Mouse (Mus musculus): ENCODE data around the gene Plcb4. TPM values are rescaled to one million over a fixed set of nuclear protein-coding genes. Genes with fewer than 3 reads are reported as not detected.

The Plcb4 gene
- polyA plus RNA-seq, 1 experiment: 3.7 TPM

DNA sequence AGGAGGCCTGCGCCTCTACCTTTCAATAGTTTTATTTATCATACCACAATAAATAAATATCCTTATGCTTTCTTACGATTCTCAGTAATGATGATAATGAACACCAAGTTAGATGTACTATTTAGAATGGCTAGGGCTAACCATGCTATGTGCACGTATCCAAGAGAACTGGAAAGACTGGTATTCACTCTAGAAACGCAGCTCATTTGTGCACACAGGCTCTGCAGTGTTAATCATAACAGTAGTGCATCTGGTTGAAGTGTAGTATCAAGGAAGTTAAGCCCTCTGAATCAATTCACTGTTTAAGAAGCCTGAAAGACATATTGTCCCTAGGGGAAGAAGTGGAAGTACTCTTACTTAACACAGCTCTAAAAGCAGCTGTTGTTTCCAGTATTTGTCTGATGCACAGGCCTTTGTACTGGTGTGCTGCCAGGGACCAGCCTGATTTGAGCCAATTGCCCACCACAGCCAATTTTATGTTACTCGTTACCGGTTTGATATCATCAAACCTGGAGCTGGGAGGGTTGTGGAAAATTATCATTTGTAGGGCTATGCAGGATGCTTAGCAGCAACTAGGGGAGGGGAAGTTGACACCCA, 100.8 kb downstream of the Plcb4 start:
- 95% methylated on average over 6 of the region's 6 CpGs for WGBS
- no peak for TF ChIP-seq CTCF (IDR thresholded peaks at IDR 0.05; ENCODE audit: borderline replicate concordance, control insufficient read depth, extremely low read depth, insufficient read depth, low read length, poor library complexity)
- H3K4me1 ChIP-seq (replicated peaks; ENCODE audit: control insufficient read depth, insufficient read depth, low read length): no peaks in the 10 kb centered on the region
- H3K4me3 ChIP-seq (ENCODE audit: control insufficient read depth, insufficient read depth, low read length): no peak overlapping the region
- H3K27ac ChIP-seq (ENCODE audit: control insufficient read depth, insufficient read depth, low read length): no peak overlapping the region
- no peaks in the 10 kb centered on the region for H3K36me3 ChIP-seq (ENCODE audit: control insufficient read depth, insufficient read depth, low read length)
- H3K27me3 ChIP-seq (ENCODE audit: control insufficient read depth, insufficient read depth, low read length): no peaks in the 10 kb centered on the region
- DNase-seq: no peak

DNA sequence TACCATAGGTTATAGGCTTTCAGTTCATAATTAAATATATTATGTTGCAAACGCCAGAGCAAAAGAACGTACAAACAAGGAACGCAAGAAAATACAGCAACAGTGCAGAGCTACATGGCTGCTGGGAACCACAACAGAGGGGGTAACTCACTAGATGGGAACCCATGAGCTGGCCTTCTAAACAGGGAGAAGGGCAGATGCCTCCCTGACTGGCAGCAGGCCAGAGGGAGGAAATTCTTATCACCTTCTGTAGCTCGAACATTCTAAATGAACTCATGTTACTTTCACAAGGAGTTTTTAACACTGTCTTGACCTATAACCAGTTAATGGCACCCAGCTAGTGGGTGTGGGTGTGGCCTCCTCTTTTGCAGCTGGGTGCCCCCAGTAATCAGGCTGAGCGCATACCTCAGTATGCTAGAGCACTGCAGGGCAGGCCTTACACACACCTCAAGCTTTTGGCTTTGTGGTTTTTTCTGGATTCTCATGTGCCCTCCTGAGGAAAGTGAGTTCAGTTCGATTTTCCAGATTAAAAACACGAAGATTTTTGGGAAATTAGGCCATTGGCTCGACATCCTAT, 102.5 kb downstream of the Plcb4 start:
- Histone ChIP-seq H3K4me1 (replicated peaks; ENCODE audit: control insufficient read depth, insufficient read depth, low read length) (no peaks in the 10 kb centered on the region), H3K27ac (ENCODE audit: control insufficient read depth, insufficient read depth, low read length) (no peak overlapping the region), H3K36me3 (ENCODE audit: control insufficient read depth, insufficient read depth, low read length) (no peaks in the 10 kb centered on the region), H3K4me3 (ENCODE audit: control insufficient read depth, insufficient read depth, low read length) (no peak overlapping the region), H3K27me3 (ENCODE audit: control insufficient read depth, insufficient read depth, low read length) (no peaks in the 10 kb centered on the region)
- no peak for DNase-seq
- 82% methylated on average over 8 of the region's 8 CpGs for WGBS
- no peak for TF ChIP-seq POLR2A (IDR thresholded peaks at IDR 0.05; ENCODE audit: control insufficient read depth, extremely low read depth, insufficient read depth, low read length, poor library complexity)
- no peak for TF ChIP-seq CTCF (IDR thresholded peaks at IDR 0.05; ENCODE audit: borderline replicate concordance, control insufficient read depth, extremely low read depth, insufficient read depth, low read length, poor library complexity)

DNA sequence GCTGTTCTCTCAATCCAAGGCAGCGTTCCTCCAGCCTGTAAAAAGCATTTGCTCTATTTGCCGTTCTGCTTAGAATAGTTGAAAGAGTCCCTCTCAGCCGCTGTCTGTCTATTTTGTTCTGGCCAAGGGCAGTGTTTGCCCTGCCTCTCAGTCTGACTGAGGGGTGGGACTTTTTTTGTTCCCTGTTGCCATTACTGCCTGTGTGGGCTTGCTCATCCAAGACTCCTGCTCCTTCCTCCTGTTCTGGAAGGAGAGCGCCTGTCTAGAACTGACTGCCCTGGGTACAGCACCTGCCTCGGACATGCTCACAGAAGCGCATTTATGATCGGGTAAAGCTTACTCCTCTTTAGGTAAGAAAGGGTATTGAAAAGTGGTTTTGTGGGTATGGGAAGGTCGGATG, 105.9 kb downstream of the Plcb4 start:
- no peak overlapping the region for H3K27ac ChIP-seq (ENCODE audit: control insufficient read depth, insufficient read depth, low read length)
- no peaks in the 10 kb centered on the region for H3K36me3 ChIP-seq (ENCODE audit: control insufficient read depth, insufficient read depth, low read length)
- no peak for TF ChIP-seq CTCF (IDR thresholded peaks at IDR 0.05; ENCODE audit: borderline replicate concordance, control insufficient read depth, extremely low read depth, insufficient read depth, low read length, poor library complexity)
- TF ChIP-seq POLR2A (IDR thresholded peaks at IDR 0.05; ENCODE audit: control insufficient read depth, extremely low read depth, insufficient read depth, low read length, poor library complexity): no peak
- H3K4me3 ChIP-seq (ENCODE audit: control insufficient read depth, insufficient read depth, low read length): no peak overlapping the region
- no peaks in the 10 kb centered on the region for H3K27me3 ChIP-seq (ENCODE audit: control insufficient read depth, insufficient read depth, low read length)
- no peaks in the 10 kb centered on the region for H3K4me1 ChIP-seq (replicated peaks; ENCODE audit: control insufficient read depth, insufficient read depth, low read length)
- WGBS: 91% methylated on average over 8 of the region's 8 CpGs
- no peak for DNase-seq

DNA sequence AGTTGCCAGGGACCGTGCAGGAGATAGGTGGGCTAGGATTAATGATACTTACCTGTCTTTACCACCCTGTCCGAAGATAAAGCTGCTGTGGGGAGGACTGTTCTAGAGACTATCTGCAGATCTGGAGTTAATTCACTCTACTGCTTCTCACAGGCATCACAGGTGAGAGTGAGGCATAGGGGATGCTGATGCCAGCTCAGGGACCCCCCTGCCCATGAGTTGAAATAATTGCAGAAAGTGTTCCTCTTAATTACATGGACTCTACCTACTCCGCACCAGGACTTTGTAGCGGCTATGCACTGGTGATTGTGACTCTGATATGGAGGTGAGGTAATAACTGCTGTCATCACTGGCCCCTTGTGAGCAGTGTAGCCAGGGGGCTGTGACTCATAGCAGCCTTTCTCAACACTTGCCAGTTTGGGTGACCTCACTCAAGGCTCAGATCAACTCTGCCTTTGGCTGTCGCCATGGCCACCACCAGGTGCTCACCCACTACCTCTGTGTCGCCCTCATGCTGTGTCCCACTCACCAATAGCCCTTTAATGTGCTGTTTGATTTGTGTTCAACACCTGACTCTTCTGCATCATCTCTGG, 107.8 kb downstream of the Plcb4 start:
- H3K36me3 ChIP-seq (ENCODE audit: control insufficient read depth, insufficient read depth, low read length): no peaks in the 10 kb centered on the region
- H3K27me3 ChIP-seq (ENCODE audit: control insufficient read depth, insufficient read depth, low read length): no peaks in the 10 kb centered on the region
- H3K4me3 ChIP-seq (ENCODE audit: control insufficient read depth, insufficient read depth, low read length): no peak overlapping the region
- H3K27ac ChIP-seq (ENCODE audit: control insufficient read depth, insufficient read depth, low read length): no peak overlapping the region
- no peak for DNase-seq
- no peak for TF ChIP-seq CTCF (IDR thresholded peaks at IDR 0.05; ENCODE audit: borderline replicate concordance, control insufficient read depth, extremely low read depth, insufficient read depth, low read length, poor library complexity)
- TF ChIP-seq POLR2A (IDR thresholded peaks at IDR 0.05; ENCODE audit: control insufficient read depth, extremely low read depth, insufficient read depth, low read length, poor library complexity): no peak
- no peaks in the 10 kb centered on the region for H3K4me1 ChIP-seq (replicated peaks; ENCODE audit: control insufficient read depth, insufficient read depth, low read length)
- 93% methylated on average over 6 of the region's 6 CpGs for WGBS

DNA sequence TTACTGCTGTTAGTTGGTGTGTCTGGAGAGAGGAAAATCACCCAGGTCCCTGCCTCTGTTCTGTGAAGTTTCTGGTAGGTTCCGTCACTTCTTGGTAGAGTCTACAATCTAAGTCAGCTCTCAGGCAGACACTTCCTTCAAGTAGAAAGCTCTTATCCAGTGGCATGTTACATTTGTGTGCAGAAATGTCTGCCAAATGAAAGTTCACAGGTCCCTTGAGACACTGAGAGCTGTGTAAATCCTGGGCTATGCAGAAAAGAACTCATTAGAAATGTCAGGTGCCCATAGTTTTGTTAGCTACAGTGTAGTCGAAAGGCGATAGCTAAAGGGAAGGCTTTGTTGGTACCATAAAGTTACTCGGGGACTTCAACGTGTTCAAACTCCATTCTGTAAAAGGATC, 108.7 kb downstream of the Plcb4 start:
- Histone ChIP-seq H3K4me3 (ENCODE audit: control insufficient read depth, insufficient read depth, low read length) (no peak overlapping the region), H3K4me1 (replicated peaks; ENCODE audit: control insufficient read depth, insufficient read depth, low read length) (no peaks in the 10 kb centered on the region), H3K27ac (ENCODE audit: control insufficient read depth, insufficient read depth, low read length) (no peak overlapping the region), H3K27me3 (ENCODE audit: control insufficient read depth, insufficient read depth, low read length) (no peaks in the 10 kb centered on the region), H3K36me3 (ENCODE audit: control insufficient read depth, insufficient read depth, low read length) (no peaks in the 10 kb centered on the region)
- no peak for TF ChIP-seq POLR2A (IDR thresholded peaks at IDR 0.05; ENCODE audit: control insufficient read depth, extremely low read depth, insufficient read depth, low read length, poor library complexity)
- no peak for TF ChIP-seq CTCF (IDR thresholded peaks at IDR 0.05; ENCODE audit: borderline replicate concordance, control insufficient read depth, extremely low read depth, insufficient read depth, low read length, poor library complexity)
- DNase-seq: no peak
- 93% methylated on average over 5 of the region's 5 CpGs for WGBS

DNA sequence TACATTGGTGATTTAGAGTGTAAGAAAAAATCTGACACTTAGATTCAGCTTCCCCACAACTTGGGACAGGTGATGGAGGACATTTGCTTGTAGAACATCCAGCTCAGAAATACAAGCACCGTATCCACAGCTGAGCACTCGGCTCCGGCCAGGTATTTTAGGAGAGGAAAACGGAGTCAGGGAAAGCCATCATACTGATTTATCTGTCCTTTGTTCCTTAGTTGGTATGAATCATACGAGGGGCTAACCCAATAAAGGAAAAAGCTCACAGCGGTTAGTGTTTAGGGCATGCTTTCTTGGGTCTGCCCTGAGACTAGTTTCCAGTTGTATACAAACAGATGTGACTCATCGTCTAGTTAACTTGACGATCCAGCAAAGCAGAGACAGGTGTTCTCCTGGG, 110.9 kb downstream of the Plcb4 start:
- Histone ChIP-seq H3K27ac (ENCODE audit: control insufficient read depth, insufficient read depth, low read length) (no peak overlapping the region), H3K27me3 (ENCODE audit: control insufficient read depth, insufficient read depth, low read length) (no peaks in the 10 kb centered on the region), H3K4me1 (replicated peaks; ENCODE audit: control insufficient read depth, insufficient read depth, low read length) (no peaks in the 10 kb centered on the region), H3K36me3 (ENCODE audit: control insufficient read depth, insufficient read depth, low read length) (no peaks in the 10 kb centered on the region), H3K4me3 (ENCODE audit: control insufficient read depth, insufficient read depth, low read length) (no peak overlapping the region)
- DNase-seq: no peak
- 96% methylated on average over 8 of the region's 8 CpGs for WGBS
- TF ChIP-seq POLR2A (IDR thresholded peaks at IDR 0.05; ENCODE audit: control insufficient read depth, extremely low read depth, insufficient read depth, low read length, poor library complexity) (no peak), CTCF (IDR thresholded peaks at IDR 0.05; ENCODE audit: borderline replicate concordance, control insufficient read depth, extremely low read depth, insufficient read depth, low read length, poor library complexity) (no peak)

Data from thymus, adult 2 months (tissue).